Mouse (Mus musculus) hindbrain, embryonic 14.5 days (tissue): ENCODE measurements around the gene Ext2. TPM values are rescaled to one million over a fixed set of nuclear protein-coding genes. Genes with fewer than 3 reads are reported as not detected.

Experiments
- ATAC-seq: fragments of 200-750 bp; cut with Nextera tagmentation; 2 replicates; pipeline ENCODE4 v1.8.0; 2017; ENCODE audit warnings: moderate number of reproducible peaks, mild to moderate bottlenecking, moderate TSS enrichment, moderate library complexity; ENCODE audit not compliant: low FRiP score
- DNase-seq: peaks from one replicate; pipeline ENCODE4 v3.0.0-alpha.2; 2015; ENCODE audit warnings: low spot score
- H3K27ac ChIP-seq: fragments of 300-500 bp; sonication (generic); 2 replicates; pipeline ENCODE4 v1.5.1; 2014; ENCODE audit warnings: mild to moderate bottlenecking, moderate library complexity
- H3K27me3 ChIP-seq: fragments of 300-500 bp; sonication (generic); 2 replicates; pipeline ENCODE4 v1.6.1; 2014; ENCODE audit warnings: mild to moderate bottlenecking, low read length, mixed read lengths; ENCODE audit not compliant: control insufficient read depth, insufficient read depth
- H3K36me3 ChIP-seq: fragments of 300-500 bp; sonication (generic); replicated peaks from 2 replicates; pipeline ENCODE4 v1.6.1; 2014; ENCODE audit not compliant: control insufficient read depth, insufficient read depth
- H3K4me1 ChIP-seq: fragments of 300-500 bp; sonication (generic); replicated peaks from 2 replicates; pipeline ENCODE4 v1.6.1; 2014; ENCODE audit warnings: antibody characterized with exemption, low read length, mixed read lengths; ENCODE audit not compliant: control insufficient read depth, insufficient read depth
- H3K4me2 ChIP-seq: fragments of 300-500 bp; sonication (generic); replicated peaks from 2 replicates; pipeline ENCODE4 v1.6.1; 2014; ENCODE audit warnings: mild to moderate bottlenecking, moderate library complexity
- H3K4me3 ChIP-seq: fragments of 300-500 bp; sonication (generic); replicated peaks from 2 replicates; pipeline ENCODE4 v1.5.1; 2014; ENCODE audit warnings: mild to moderate bottlenecking, low read length
- H3K9ac ChIP-seq: fragments of 300-500 bp; sonication (generic); 2 replicates; pipeline ENCODE4 v1.6.1; 2014
- H3K9me3 ChIP-seq: fragments of 300-500 bp; sonication (generic); 2 replicates; pipeline ENCODE4 v1.6.1; 2016; ENCODE audit warnings: low read length; ENCODE audit not compliant: control insufficient read depth
- WGBS: fragments of 180-500 bp; shearing (Covaris S2); extraction: QIAGEN DNeasy Blood & Tissue Kit; methylation state at CpG from one replicate; pipeline ENCODE4 v1.1.7; 2014; 5-methylcytosine and 5-hydroxymethylcytosine counted together
- polyA plus RNA-seq: library from polyadenylated mRNA; unstranded; fragments of >200 nt; fragmentation: Nextera tagmentation; extraction: Ambion mirVana; gene quantifications from 2 replicates; pipeline ENCODE4 v1.2.1, GENCODE M21; 2014

The Ext2 gene
- polyA plus RNA-seq, 1 experiment from 2014 or later, result 71.3 TPM

DNA sequence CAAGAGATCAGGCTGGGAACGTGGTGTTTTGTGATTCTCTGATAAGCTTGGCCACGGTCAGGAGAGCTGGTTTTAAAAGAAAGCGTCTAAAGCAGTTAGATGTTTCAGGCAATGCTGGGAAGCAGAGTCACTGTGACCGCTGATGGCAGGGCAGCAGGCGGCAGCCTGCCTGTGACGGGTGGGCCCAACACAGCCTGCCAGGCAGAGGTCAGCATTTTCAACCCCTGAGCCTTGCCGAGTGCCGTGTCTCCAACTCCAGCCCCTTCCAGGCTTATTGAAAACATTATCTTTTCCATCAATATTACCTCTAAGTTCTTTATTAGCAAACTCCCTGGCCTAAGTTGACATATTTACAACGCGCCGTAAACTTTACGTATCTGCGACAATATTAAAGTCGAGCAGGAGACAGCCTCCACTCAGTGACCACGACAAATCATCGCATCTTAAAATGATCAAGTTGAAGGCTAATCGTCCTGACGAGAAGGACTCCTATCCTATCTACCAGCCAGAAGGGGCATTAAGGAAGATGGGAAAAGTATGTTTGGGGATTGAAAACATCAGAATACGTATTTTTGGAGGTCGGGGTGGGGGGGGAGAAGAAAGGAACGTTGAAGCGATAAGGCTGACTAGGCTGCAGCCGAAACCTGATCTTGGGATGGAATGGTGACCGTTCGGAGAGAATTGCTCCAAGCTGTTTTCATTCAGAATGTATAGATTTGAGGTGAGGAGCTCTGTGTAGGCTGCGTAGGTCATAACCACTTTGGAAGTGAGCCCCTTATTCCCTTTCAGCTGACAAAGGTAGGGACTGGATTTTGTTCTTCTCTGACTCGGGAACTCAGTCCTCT lies 206.3 kb downstream of the Ext2 start:
- WGBS, result 75% methylated on average over 27 of the region's 27 CpGs
- no peak for ATAC-seq

DNA sequence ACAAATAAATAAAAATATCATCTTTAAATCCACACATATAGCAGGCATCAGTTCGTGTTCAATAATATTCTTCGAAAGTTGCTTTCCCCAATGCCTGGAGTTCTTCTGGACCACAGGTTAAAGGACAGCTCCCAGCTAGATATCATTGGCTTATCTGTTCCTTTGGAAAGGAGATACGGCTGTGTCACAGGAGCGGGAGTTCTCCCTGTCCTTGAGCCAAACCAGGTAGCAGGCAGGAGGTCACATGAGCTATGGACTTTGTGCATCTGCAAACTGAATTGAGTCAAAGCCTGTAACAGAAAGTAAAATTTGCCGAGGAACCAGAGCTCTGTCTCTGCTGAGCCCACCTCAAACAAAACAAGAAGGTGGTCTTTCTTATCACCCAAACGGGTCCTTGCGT lies 209.3 kb downstream of the Ext2 start:
- no peaks in the 10 kb centered on the region for H3K36me3 ChIP-seq
- no peaks in the 10 kb centered on the region for H3K4me1 ChIP-seq
- DNase-seq (no peak), ATAC-seq (no peak)
- 93% methylated on average over 7 of the region's 7 CpGs for WGBS
- no peak overlapping the region for H3K27ac ChIP-seq
- H3K9me3 ChIP-seq, result no peaks in the 10 kb centered on the region
- no peak overlapping the region for H3K9ac ChIP-seq
- H3K27me3 ChIP-seq, result no peaks in the 10 kb centered on the region; the same call in 1 of the 2 replicates
- H3K4me2 ChIP-seq, result no peak overlapping the region
- no peak overlapping the region for H3K4me3 ChIP-seq

More for the DNA sequence above, 206.3 kb downstream of the Ext2 start:
- H3K4me3 ChIP-seq, result no peak overlapping the region
- no peak overlapping the region for H3K4me2 ChIP-seq
- no peaks in the 10 kb centered on the region for H3K36me3 ChIP-seq
- no peaks in the 10 kb centered on the region; the same call in 1 of the 2 replicates for H3K27me3 ChIP-seq
- DNase-seq, result no peak
- H3K9me3 ChIP-seq, result no peaks in the 10 kb centered on the region
- no peak overlapping the region for H3K27ac ChIP-seq
- H3K9ac ChIP-seq, result no peak overlapping the region
- no peaks in the 10 kb centered on the region for H3K4me1 ChIP-seq

Other genes starting within 250 kb of the Ext2 start
- 0.46 and 0.53 TPM in 2 replicates for gene Alx4, start 180.2 kb downstream of the Ext2 start, polyA plus RNA-seq
- 4.8 and 6.7 TPM in 2 replicates for gene Accs, start 27.4 kb upstream of the Ext2 start, polyA plus RNA-seq
- 0.08 and 0.38 TPM in 2 replicates for gene Accsl, start 46.6 kb upstream of the Ext2 start, polyA plus RNA-seq
- 11.5 and 13.4 TPM in 2 replicates for gene Gm13889, start 134.6 kb upstream of the Ext2 start, polyA plus RNA-seq
- not detected in 2 replicates for gene Gm27027, start 173.8 kb upstream of the Ext2 start, polyA plus RNA-seq
- gene Alkbh3, start 188.2 kb upstream of the Ext2 start, polyA plus RNA-seq, result 43.2 and 52.6 TPM in 2 replicates